Mouse (Mus musculus): ENCODE measurements around the gene Pspc1.

Pspc1 gene

GRCm38 (mm10) chr14:56697836-56698235 lies 80.3 kb downstream of the Pspc1 start:
- no peak for DNase-seq (ENCODE audit: low spot score)

GRCm38 (mm10) chr14:56695495-56695894 lies 82.6 kb downstream of the Pspc1 start:
- no peak for DNase-seq (ENCODE audit: low spot score)

- no peak for DNase-seq (ENCODE audit: low spot score)
These were observed 88.3 kb downstream of the Pspc1 start for GRCm38 (mm10) chr14:56689766-56690165.

- DNase-seq (ENCODE audit: low spot score), result no peak
These were observed 89.0 kb downstream of the Pspc1 start for GRCm38 (mm10) chr14:56689116-56689515.

- DNase-seq (ENCODE audit: low spot score), result no peak
These were observed 92.7 kb downstream of the Pspc1 start for GRCm38 (mm10) chr14:56685426-56685825.

All from layer of hippocampus, adult 9-10 months (tissue).